In genomic region chr11:78950365-78950764, GRCm38 (mm10) we compare ENCODE assay signal across 19 mouse cellular contexts. TPM values are rescaled to one million over a fixed set of nuclear protein-coding genes. Genes with fewer than 3 reads are reported as not detected.
A peak's percentile ranks its signal among the peaks of the same experiment; 100 is the strongest.
DNase-seq lines count a peak whose midpoint lies in the region; ATAC-seq lines count a peak whose summit lies in the region.
"Had no signal": no experiment of that assay in that cellular context is flagged by ENCODE, and none has a peak within 500 bp of the region (broad histone marks: within the 10 kb centered on the region; RNA-seq: fewer than 3 reads in every experiment).

No protein-coding gene starts in this region.

- intact Hi-C loops in heart, postnatal 36 days (cut with DNase I), result loop anchor here (10.0 kb wide), 1 partner anchor 396 kb away; the partner anchor contains the start of gene Tmem97

- no peak for ATAC-seq in embryonic facial prominence, embryonic 14.5 days (ENCODE audit: low read depth)
- ATAC-seq in granulocyte monocyte progenitor cell, adult 5-6 weeks (replicated peaks; ENCODE audit: poor library complexity, severe bottlenecking), result peak; percentile 45
- ATAC-seq in kidney, embryonic 15.5 days (replicated peaks; ENCODE audit: low FRiP score), result no peak
- ATAC-seq: forebrain, embryonic 14.5 days had no signal

- H3K4me2 ChIP-seq in embryonic facial prominence, embryonic 14.5 days (ENCODE audit: low read depth, low read length), result no peak overlapping the region
- H3K4me2 ChIP-seq in kidney, embryonic 15.5 days, result no peak overlapping the region
- H3K4me2 ChIP-seq: embryonic facial prominence, embryonic 13.5 days; hindbrain, embryonic 14.5 days; liver, embryonic 13.5 days had no signal

- no peak overlapping the region for H3K9ac ChIP-seq in embryonic facial prominence, embryonic 14.5 days (ENCODE audit: low read depth, low read length)
- no peak overlapping the region for H3K9ac ChIP-seq in kidney, embryonic 15.5 days
- H3K9ac ChIP-seq: embryonic facial prominence, embryonic 13.5 days; hindbrain, embryonic 14.5 days; liver, embryonic 13.5 days had no signal

- H3K4me1 ChIP-seq in embryonic facial prominence, embryonic 14.5 days (ENCODE audit: control insufficient read depth, insufficient read depth, low read length), result no peaks in the 10 kb centered on the region
- peaks cover 4% of the 10 kb centered on the region for H3K4me1 ChIP-seq in embryonic facial prominence, embryonic 10.5 days
- H3K4me1 ChIP-seq in kidney, embryonic 15.5 days, result peaks cover 3% of the 10 kb centered on the region; the same call in 1 of the 2 replicates

- peaks cover 5% of the 10 kb centered on the region; the same call in 1 of the 2 replicates for H3K27me3 ChIP-seq in embryonic facial prominence, embryonic 14.5 days (replicated peaks; ENCODE audit: control insufficient read depth, insufficient read depth, low read length)
- H3K27me3 ChIP-seq in embryonic facial prominence, embryonic 10.5 days (replicated peaks; ENCODE audit: low read depth, poor library complexity, severe bottlenecking), result peaks cover 21% of the 10 kb centered on the region
- peaks cover 24% of the 10 kb centered on the region for H3K27me3 ChIP-seq in kidney, embryonic 15.5 days

- no peaks in the 10 kb centered on the region for H3K36me3 ChIP-seq in embryonic facial prominence, embryonic 14.5 days (ENCODE audit: control insufficient read depth, insufficient read depth, low read length)
- no peaks in the 10 kb centered on the region for H3K36me3 ChIP-seq in embryonic facial prominence, embryonic 10.5 days (replicated peaks)
- H3K36me3 ChIP-seq in kidney, embryonic 15.5 days, result no peaks in the 10 kb centered on the region
- H3K36me3 ChIP-seq: embryonic facial prominence, embryonic 13.5 days; liver, embryonic 13.5 days had no signal

- no peak overlapping the region for H3K27ac ChIP-seq in embryonic facial prominence, embryonic 14.5 days (replicated peaks; ENCODE audit: low read depth, low read length)
- H3K27ac ChIP-seq in embryonic facial prominence, embryonic 10.5 days (replicated peaks), result no peak overlapping the region
- H3K27ac ChIP-seq in kidney, embryonic 15.5 days, result no peak overlapping the region
- H3K27ac ChIP-seq: embryonic facial prominence, embryonic 13.5 days; heart, adult 2 months; hindbrain, embryonic 14.5 days; liver, embryonic 13.5 days had no signal

- H3K4me3 ChIP-seq in embryonic facial prominence, embryonic 14.5 days (ENCODE audit: low read depth, low read length), result no peak overlapping the region
- no peak overlapping the region for H3K4me3 ChIP-seq in embryonic facial prominence, embryonic 10.5 days
- H3K4me3 ChIP-seq in kidney, embryonic 15.5 days (replicated peaks), result no peak overlapping the region
- H3K4me3 ChIP-seq: embryonic facial prominence, embryonic 13.5 days; heart, adult 2 months; liver, embryonic 13.5 days had no signal

- H3K9me3 ChIP-seq in embryonic facial prominence, embryonic 14.5 days (ENCODE audit: control insufficient read depth, low read length), result no peaks in the 10 kb centered on the region
- no peaks in the 10 kb centered on the region for H3K9me3 ChIP-seq in embryonic facial prominence, embryonic 10.5 days
- no peaks in the 10 kb centered on the region for H3K9me3 ChIP-seq in kidney, embryonic 15.5 days (replicated peaks)
- H3K9me3 ChIP-seq: embryonic facial prominence, embryonic 13.5 days; liver, embryonic 13.5 days had no signal

- DNase-seq in embryonic facial prominence, embryonic 14.5 days (ENCODE audit: low spot score), result peak; percentile 27
- no peak for DNase-seq in embryonic facial prominence, embryonic 10.5 days (ENCODE audit: low spot score)
- peak; percentile 36 for DNase-seq in right cerebral cortex, postnatal 4 days
- no peak for DNase-seq in right cerebral cortex, adult 18-20 months
- no peak for DNase-seq in heart, postnatal 36 days
- no peak for DNase-seq in spleen, adult 18-20 months
- DNase-seq: cerebellum, adult 11 months; heart, adult 2 months; kidney, adult 11 months; kidney, postnatal 36 days; liver, embryonic 13.5 days; thymus, postnatal 4 days had no signal

- 69% methylated on average over 8 of the region's 8 CpGs for WGBS in embryonic facial prominence, embryonic 14.5 days
- WGBS in embryonic facial prominence, embryonic 10.5 days, result 90% methylated on average over 8 of the region's 8 CpGs
- 77% methylated on average over 8 of the region's 8 CpGs for WGBS in kidney, embryonic 15.5 days

RNA-seq across cellular contexts. Expression of gene Nos2, which starts 29.8 kb away (rescaled TPM):
- 2.1 TPM in 2 replicates for polyA plus RNA-seq in embryonic facial prominence, embryonic 14.5 days (2014; fragmentation: Nextera tagmentation; extraction: Ambion mirVana)
- polyA plus RNA-seq in embryonic facial prominence, embryonic 10.5 days (2016; fragmentation: Nextera tagmentation; extraction: Ambion mirVana), result 0.77 and 1.3 TPM in 2 replicates
- total RNA-seq in granulocyte monocyte progenitor cell, adult 5-6 weeks (2014; fragmentation: Nextera tagmentation), result not detected in 2 replicates
- not detected in 2 replicates for total RNA-seq in granulocyte monocyte progenitor cell, adult 5-6 weeks (2017)
- total RNA-seq in heart, postnatal 36 days (2021), result 1 to 10 TPM; 5.6 to 5.8 TPM
- 2.0 and 2.6 TPM in 2 replicates for polyA plus RNA-seq in kidney, embryonic 15.5 days (2015; fragmentation: Nextera tagmentation; extraction: Ambion mirVana)
- total RNA-seq: megakaryocyte-erythroid progenitor cell, adult 5-6 weeks; monocyte, adult 5-6 weeks had no signal

RNA-seq across cellular contexts. Expression of gene Lgals9, which starts 34.4 kb away (rescaled TPM):
- polyA plus RNA-seq in embryonic facial prominence, embryonic 14.5 days (2014; fragmentation: Nextera tagmentation; extraction: Ambion mirVana), result 51.4 and 52.1 TPM in 2 replicates
- 2.3 and 2.8 TPM in 2 replicates for polyA plus RNA-seq in embryonic facial prominence, embryonic 10.5 days (2016; fragmentation: Nextera tagmentation; extraction: Ambion mirVana)
- total RNA-seq in granulocyte monocyte progenitor cell, adult 5-6 weeks (2014; fragmentation: Nextera tagmentation), result 273 and 289 TPM in 2 replicates
- 68.6 and 84.9 TPM in 2 replicates for total RNA-seq in granulocyte monocyte progenitor cell, adult 5-6 weeks (2017)
- 10 to 100 TPM; 24.7 to 32.5 TPM for total RNA-seq in heart, postnatal 36 days (2021)
- polyA plus RNA-seq in kidney, embryonic 15.5 days (2015; fragmentation: Nextera tagmentation; extraction: Ambion mirVana), result 40.5 and 49.9 TPM in 2 replicates

Comparison
In these comparisons a context has a peak if more than half of its experiments do, and no peak if none do; other contexts are left out.
1. DNase-seq: peak in embryonic facial prominence, embryonic 14.5 days (single experiment) and right cerebral cortex, postnatal 4 days (single experiment); none in embryonic facial prominence, embryonic 10.5 days (single experiment), right cerebral cortex, adult 18-20 months (single experiment), heart, postnatal 36 days (0 of 2) and spleen, adult 18-20 months (0 of 2).
2. RNA of gene Lgals9, which starts 34.4 kb away (polyA plus RNA-seq): 51.4 to 52.1 TPM in embryonic facial prominence, embryonic 14.5 days and 40.5 to 49.9 TPM in kidney, embryonic 15.5 days; 2.3 to 2.8 TPM in embryonic facial prominence, embryonic 10.5 days; every median in the first group is over 10 times any median in the second.